Mouse (Mus musculus): ENCODE data around the gene Irf9.

- TF ChIP-seq CTCF (IDR thresholded peaks at IDR 0.05 in 2 of 3, conservative IDR thresholded peaks at IDR 0.05 in 1 of 3; ENCODE audit: control insufficient read depth in 1 of 3, insufficient read depth in 1 of 3, low read depth in 2 of 3, low read length in 3 of 3, poor library complexity in 1 of 3, severe bottlenecking in 1 of 3): no peak
- no peak for TF ChIP-seq TAL1 (IDR thresholded peaks at IDR 0.05; ENCODE audit: low read length)
- no peak for TF ChIP-seq KAT2A (conservative IDR thresholded peaks at IDR 0.05; ENCODE audit: low read depth, low read length)
- no peak for TF ChIP-seq MEF2A (IDR thresholded peaks at IDR 0.05; ENCODE audit: extremely low read depth, insufficient replicate concordance, low read depth, low read length, poor library complexity, severe bottlenecking)
- TF ChIP-seq SMC3 (IDR thresholded peaks at IDR 0.05; ENCODE audit: low read depth, low read length): no peak
- TF ChIP-seq MAX (IDR thresholded peaks at IDR 0.05; ENCODE audit: low read length): no peak
- no peak for TF ChIP-seq GATA1 (IDR thresholded peaks at IDR 0.05; ENCODE audit: low read depth, low read length)
- TF ChIP-seq POLR2A (IDR thresholded peaks at IDR 0.05; ENCODE audit: control insufficient read depth in 1 of 2, insufficient read depth in 1 of 2, low read depth in 1 of 2, low read length in 2 of 2, poor library complexity in 1 of 2): no peak
- TF ChIP-seq ZNF384 (IDR thresholded peaks at IDR 0.05; ENCODE audit: low read depth, low read length): no peak
- TF ChIP-seq GABPA (IDR thresholded peaks at IDR 0.05; ENCODE audit: low read depth, low read length): no peak
- TF ChIP-seq JUND (IDR thresholded peaks at IDR 0.05; ENCODE audit: low read depth, low read length): no peak
- no peak for TF ChIP-seq TBP (IDR thresholded peaks at IDR 0.05; ENCODE audit: low read depth, low read length)
- TF ChIP-seq ZC3H11A (IDR thresholded peaks at IDR 0.05; ENCODE audit: low read depth, low read length): no peak
- TF ChIP-seq CHD2 (IDR thresholded peaks at IDR 0.05; ENCODE audit: low read length): no peak
Measured at GRCm38 (mm10) chr14:55589271-55589670, 14.1 kb upstream of the Irf9 start.

Measured in MEL (cell line).